Mouse (Mus musculus) embryonic stem cell, embryonic (primary cell): ENCODE results near the gene Gpr153.

Source experiments
- CTCF ChIA-PET, 4 experiments: fragments of 300-600 bp in 2 of 4; fragments of 350-600 bp in 2 of 4; sonication (Branson Sonifier 250); formaldehyde crosslinking; loops; one replicate each; lab custom pipeline; 2022; ENCODE audit warnings: inconsistent platforms in 2 of 4; lab: Charles Lee
- POLR2A ChIA-PET, 4 experiments: fragments of 300-600 bp in 2 of 4; fragments of 350-600 bp in 2 of 4; sonication (Branson Sonifier 250); formaldehyde crosslinking; loops; one replicate each; lab custom pipeline; 2022; ENCODE audit warnings: antibody characterized with exemption in 4 of 4, inconsistent platforms in 1 of 4; lab: Charles Lee

The Gpr153 gene

DNA sequence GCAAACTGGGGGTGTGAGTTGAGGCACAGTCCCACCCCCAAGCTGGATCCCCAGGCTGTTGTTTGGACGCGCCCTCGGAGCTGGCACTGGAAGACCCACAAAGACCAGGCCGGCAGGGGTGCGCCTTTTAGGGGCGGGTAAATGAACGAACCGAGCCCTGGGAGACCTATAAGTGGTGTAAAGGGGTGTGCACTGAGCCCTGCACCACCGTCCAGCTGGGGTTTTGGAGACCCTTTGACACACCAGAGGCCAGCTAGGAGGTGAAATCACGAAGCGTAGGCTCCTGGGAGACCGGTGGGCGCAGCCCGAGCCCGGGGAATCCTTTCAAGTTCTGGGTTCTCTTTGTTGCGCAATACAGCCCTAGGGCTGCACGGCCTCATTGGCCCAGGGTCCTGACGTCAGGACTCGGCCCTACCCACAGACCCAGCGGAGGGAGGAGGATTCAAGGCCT is 674 bp downstream of the Gpr153 start:
- ChIA-PET POLR2A (interaction anchor here in 3 of 4 experiments (0.6 to 1.2 kb wide), 9 partner anchors 9 to 136 kb away, joined by 3 to 4 read pairs (median 3); partner anchors contain the start of gene Rpl22 (in 1 of the 3)), CTCF (interaction anchor here (0.7 to 5.3 kb wide), 18 partner anchors 9 to 831 kb away, joined by 3 to 50 read pairs (median 4); partner anchors contain the start of genes Hes3 (in 1 of the 4), Rnf207 (in 1 of the 4) and Rpl22 (in 1 of the 4))

DNA sequence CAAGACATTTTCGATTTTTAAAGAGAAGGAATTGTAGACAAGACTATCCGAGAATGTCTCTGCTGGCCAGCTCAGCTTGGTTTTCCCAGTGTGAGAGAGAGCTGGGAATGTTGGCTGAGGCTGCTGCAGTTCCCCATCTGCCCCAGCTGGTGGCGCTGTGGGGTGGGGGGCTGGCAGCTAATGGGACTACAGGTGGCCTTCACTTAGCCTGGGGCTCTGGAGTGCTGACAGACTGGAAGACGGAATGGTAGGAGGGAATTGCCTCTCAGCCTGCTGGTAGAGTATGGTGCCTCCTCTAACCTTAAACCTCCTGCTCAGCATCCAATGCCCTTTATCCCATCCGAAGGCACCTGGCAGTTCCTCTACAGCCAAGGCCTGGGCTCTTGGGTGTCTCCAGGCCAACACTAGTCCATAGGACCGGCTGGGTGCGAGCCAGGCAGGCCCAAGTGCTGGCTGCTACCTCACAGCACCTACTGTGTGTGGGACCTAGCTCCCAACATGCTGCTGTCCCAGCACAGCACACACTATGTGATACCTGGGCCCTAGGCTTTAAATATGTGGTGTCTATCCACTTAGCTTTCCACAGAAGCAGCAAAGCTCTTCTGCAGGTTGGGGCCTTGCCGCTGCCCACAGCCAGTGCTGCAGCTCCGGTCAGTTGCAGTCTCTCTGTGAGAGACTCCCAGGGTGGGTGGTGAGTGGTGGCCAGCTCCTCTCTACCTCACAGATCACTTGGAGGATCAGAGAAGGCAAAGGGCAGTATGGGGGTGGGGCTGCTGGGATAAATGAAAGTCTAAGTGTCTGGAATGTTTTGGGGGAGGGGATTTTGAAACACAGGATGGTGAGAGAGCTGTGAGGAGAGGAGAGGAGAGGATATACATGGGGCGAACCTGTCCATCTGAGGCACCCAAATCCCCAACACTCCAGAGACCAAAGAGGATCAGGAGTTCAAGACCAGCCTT is 2.6 kb downstream of the Gpr153 start:
- ChIA-PET POLR2A (interaction anchor here in 2 of 4 experiments (1.0 to 1.4 kb wide), 3 partner anchors 9 to 82 kb away, joined by 3 to 6 read pairs (median 3); no protein-coding TSS in a partner anchor), CTCF (interaction anchor here (0.5 to 5.3 kb wide), 68 partner anchors 8 to 357 kb away, joined by 3 to 50 read pairs (median 4); partner anchors contain the start of genes Rnf207 (in 2 of the 4), Chd5 (in 1 of the 4) and Icmt (in 1 of the 4))

DNA sequence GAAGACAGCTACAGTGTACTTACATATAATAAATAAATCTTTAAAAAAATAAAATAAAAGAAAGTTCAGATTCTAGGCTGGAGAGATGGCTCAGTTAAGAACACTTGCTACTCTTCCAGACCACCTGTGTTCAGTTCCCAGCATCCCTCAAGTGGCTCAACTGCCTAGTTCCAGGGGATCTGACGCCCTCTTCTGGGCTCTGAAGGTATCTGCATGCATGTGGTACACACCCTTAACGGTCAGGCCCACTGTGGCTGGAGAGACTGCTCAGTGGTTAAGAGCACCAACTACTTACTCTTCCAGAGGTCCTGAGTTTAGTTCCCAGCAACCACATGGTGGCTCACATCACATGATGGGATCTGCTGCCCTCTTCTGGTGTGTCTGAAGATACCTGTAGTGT is 3.9 kb downstream of the Gpr153 start:
- ChIA-PET POLR2A (no interaction called here), CTCF (interaction anchor here in 2 of 4 experiments (0.7 to 2.5 kb wide), 2 partner anchors 11 to 124 kb away, joined by 3 to 13 read pairs; no protein-coding TSS in a partner anchor)

DNA sequence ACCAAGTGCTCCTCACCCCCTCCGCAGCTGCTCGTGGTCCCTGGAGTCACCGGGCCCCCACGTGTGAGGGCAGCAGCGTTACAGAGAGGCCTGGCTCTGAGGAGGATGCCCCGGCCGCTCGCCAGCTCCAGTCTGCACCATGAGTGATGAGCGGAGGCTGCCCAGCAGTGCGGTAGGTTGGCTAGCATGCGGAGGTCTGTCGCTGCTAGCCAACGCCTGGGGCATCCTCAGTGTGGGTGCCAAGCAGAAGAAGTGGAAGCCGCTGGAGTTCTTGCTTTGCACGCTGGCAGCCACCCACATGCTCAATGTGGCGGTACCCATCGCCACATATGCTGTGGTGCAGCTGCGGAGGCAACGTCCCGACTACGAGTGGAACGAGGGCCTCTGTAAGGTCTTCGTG is 5.0 kb downstream of the Gpr153 start:
- CTCF ChIA-PET, result interaction anchor here in 1 of 4 experiments (1.7 kb wide), 1 partner anchor 14 kb away, joined by 4 read pairs; no protein-coding TSS in a partner anchor
- POLR2A ChIA-PET, result no interaction called here

DNA sequence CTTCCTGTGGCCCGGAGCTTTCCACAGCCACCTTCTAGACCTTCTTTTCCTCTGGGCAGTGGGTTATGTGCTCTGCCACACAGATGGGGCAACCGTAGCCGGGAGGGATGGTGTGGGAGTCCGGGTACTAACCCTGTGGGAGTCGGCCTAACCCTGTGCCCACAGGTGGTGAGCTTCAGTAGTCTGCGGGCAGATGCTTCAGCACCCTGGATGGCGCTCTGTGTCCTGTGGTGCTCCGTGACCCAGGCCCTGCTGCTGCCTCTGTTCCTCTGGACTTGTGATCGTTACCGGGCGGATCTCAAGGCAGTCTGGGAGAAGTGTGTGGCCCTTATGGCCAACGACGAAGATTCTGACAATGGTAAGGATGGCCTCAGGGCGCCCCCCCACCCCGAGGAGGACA is 7.6 kb downstream of the Gpr153 start:
- CTCF ChIA-PET, result interaction anchor here in 3 of 4 experiments (0.6 to 3.7 kb wide), 18 partner anchors 9 to 313 kb away, joined by 3 to 27 read pairs (median 5); partner anchors contain the start of genes Acot7 (in 1 of the 3), Rnf207 (in 1 of the 3) and Rpl22 (in 1 of the 3)
- POLR2A ChIA-PET, result interaction anchor here (0.5 to 1.6 kb wide), 12 partner anchors 9 to 203 kb away, joined by 3 to 10 read pairs (median 4); partner anchors contain the start of genes Hes3 (in 3 of the 4), Icmt (in 1 of the 4) and Rpl22 (in 1 of the 4)

DNA sequence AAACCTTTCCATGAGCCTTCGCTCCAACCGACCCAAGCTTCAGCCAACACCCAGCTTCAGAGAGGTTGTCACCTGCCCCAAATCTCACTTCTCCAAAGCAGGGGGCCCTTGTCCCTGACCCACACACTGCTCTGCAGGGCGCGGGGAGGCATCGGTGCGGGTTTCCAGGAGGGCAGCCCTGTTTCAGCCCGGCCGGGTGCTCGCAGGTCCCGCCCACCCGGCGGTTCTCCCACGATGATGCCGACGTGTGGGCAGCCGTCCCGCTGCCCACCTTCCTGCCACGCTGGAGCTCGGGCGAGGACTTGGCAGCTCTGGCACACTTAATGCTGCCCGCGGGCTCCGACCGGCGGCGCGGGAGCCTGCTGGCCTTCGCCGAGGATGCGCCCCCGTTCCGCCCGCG is 8.7 kb downstream of the Gpr153 start:
- ChIA-PET POLR2A (interaction anchor here (0.7 to 1.6 kb wide), 8 partner anchors 9 to 240 kb away, joined by 3 to 6 read pairs (median 4); partner anchors contain the start of genes Hes3 (in 1 of the 4) and Rpl22 (in 1 of the 4)), CTCF (interaction anchor here (0.6 to 3.7 kb wide), 17 partner anchors 9 to 532 kb away, joined by 3 to 27 read pairs (median 5); partner anchors contain the start of genes Acot7 (in 1 of the 4) and Rnf207 (in 1 of the 4))

DNA sequence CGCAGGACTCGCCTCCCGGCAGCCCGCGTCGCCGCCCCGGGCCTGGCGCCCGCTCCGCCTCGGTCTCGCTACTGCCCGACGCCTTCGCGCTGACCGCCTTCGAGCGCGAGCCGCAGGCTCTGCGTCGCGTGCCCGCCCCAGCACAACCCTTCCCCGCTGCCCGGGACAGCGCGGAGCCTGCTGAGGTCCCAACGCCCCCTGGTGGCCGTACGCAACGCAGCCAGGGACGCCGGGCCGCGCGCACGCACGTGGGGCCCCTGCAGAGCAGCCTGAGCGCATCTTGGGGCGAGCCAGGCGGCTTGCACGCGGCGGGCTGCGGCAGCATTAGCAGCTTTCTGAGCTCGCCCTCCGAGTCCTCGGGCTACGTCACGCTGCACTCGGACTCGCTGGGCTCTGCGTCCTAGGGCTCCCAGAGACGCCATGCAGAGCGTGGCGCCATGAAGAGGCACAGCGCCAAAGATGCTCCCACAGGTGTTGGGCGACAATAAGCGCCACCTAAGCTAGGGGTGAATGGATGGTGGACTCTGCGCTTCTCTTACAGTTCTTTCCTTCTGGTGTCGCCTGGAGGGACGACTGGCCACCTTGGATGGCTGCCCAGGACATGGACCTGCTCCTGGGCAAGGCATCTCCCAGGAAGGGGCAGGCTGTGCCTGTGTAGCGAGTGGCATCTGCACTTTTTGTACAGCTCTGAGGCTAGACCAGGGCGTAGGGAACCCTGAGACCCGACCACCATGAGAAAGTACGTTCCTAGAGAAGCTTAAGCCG is 9.3 kb downstream of the Gpr153 start:
- POLR2A ChIA-PET, result interaction anchor here in 2 of 4 experiments (0.8 to 1.6 kb wide), 5 partner anchors 8 to 42 kb away, joined by 3 to 4 read pairs (median 3); partner anchors contain the start of genes Rnf207 (in 1 of the 2) and Rpl22 (in 1 of the 2)
- CTCF ChIA-PET, result interaction anchor here (0.5 to 3.7 kb wide), 32 partner anchors 9 to 1357 kb away, joined by 3 to 27 read pairs (median 4); partner anchors contain the start of genes Icmt (in 2 of the 4), Acot7 (in 1 of the 4) and Rnf207 (in 1 of the 4)

DNA sequence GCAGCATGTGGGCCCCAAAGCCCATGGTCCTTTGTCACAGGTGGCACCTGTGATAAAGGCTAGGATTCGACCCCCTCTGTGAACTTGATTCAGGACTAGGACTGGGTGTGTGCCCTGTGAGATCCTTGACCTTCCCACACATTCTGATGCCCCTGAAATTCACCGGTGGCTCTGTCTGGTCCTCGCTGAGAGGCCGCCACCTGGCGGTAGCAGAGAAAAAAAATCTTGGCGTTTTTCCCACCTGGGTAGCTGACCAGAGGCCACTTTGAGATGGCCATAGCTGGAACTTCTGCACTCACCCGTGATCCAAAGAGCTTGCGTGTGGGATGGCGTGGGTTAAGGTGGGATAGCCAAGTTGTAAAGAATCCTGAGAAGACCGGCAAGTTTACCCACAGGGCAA is 11.5 kb downstream of the Gpr153 start:
- ChIA-PET CTCF (interaction anchor here (0.5 to 3.1 kb wide), 23 partner anchors 9 to 1768 kb away, joined by 3 to 20 read pairs (median 4); partner anchors contain the start of gene Icmt (in 2 of the 4)), POLR2A (interaction anchor here in 2 of 4 experiments (0.8 to 2.0 kb wide), 4 partner anchors 9 to 99 kb away, joined by 3 to 6 read pairs (median 3); partner anchors contain the start of gene Icmt (in 1 of the 2))

DNA sequence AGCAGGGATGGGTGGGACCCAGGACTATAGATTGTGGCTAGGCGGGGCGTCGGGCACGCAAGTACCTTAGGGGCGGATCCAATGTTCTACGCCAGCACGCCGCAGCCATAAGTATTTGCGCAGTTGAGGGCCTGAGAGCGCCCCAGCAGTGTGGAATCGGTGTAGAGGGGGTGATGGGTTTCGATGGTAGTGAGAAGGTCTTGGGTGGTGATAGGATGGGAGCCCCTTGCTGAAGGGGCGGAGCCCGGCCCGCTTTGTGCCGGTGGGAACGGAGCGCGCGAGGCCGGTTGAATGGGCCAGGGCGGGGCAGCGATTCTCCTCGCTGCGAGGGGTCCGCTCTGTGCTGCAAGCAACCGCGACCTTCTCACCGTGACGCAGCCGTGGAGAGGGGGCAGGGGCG is 12.2 kb downstream of the Gpr153 start:
- POLR2A ChIA-PET, result interaction anchor here in 3 of 4 experiments (0.8 to 2.0 kb wide), 6 partner anchors 10 to 112 kb away, joined by 3 to 6 read pairs (median 3); partner anchors contain the start of gene Icmt (in 2 of the 3)
- CTCF ChIA-PET, result interaction anchor here (0.5 to 3.1 kb wide), 26 partner anchors 8 to 1767 kb away, joined by 3 to 20 read pairs (median 4); partner anchors contain the start of genes Icmt (in 2 of the 4) and Rnf207 (in 2 of the 4)

DNA sequence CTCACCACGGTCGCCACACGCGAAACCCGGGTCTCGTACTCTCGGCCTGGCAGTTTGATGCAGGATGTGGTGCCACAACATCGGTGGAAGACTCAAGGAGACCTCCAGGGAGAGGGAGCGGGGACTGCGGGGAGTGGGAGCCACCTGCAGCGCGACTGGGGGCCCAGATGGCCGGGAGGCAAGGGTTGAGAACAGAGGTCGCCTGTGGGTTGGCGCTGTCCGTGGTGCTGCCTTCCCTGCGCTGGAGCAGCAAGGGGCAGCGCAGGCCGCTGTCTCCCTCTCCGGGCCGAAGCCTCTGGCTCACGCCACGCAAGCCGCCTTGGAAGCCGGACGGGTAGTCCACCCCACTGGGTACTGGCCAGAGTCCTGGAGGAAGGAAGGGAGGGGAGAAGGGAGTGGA is 12.9 kb downstream of the Gpr153 start:
- ChIA-PET CTCF (interaction anchor here (0.6 to 3.1 kb wide), 16 partner anchors 10 to 167 kb away, joined by 3 to 20 read pairs (median 4); partner anchors contain the start of gene Rnf207 (in 2 of the 4)), POLR2A (interaction anchor here in 3 of 4 experiments (0.9 to 1.7 kb wide), 6 partner anchors 10 to 128 kb away, joined by 3 to 5 read pairs (median 3); partner anchors contain the start of genes Icmt (in 2 of the 3), Hes2 (in 1 of the 3) and Rpl22 (in 1 of the 3))

DNA sequence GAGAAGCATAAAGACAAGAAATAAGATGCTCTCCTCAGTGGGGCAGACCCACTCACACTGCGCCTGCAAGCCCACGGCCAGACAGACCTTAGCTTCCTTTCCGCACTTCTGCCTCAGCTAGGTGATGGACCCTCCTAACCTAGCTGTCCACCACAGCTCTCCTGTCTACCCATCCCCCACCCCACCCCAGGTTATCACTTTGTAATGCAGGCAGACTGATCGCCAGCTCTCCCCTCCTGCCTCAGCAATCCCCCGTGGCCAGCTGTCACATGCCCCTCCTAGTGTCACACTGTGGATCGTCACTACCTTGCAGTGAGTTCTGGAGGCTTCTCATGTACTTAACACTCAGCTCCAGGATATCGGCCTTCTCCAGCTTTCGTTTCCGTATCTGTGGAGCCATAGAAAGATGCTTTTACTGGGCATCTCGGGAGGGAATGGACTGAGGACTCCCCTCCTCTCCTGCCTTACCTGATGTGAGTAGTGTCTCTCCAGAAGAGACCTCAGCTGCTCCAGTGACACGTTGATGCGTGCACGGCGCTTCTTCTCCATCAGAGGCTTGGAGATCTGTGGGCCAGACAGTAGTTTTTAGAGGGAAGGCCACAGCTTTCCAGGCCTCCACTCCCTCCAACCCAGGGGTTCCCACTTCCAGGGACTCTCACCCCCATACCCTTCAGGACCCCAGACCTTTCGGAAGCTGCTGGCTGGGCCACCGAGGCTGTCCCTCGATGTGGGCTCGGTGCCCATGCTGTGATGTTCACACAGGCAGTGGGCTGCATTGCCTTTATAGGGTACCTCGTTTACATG is 13.5 kb downstream of the Gpr153 start:
- CTCF ChIA-PET, result interaction anchor here (0.8 to 3.1 kb wide), 8 partner anchors 11 to 134 kb away, joined by 3 to 20 read pairs (median 4); partner anchors contain the start of gene Rnf207 (in 1 of the 4)
- POLR2A ChIA-PET, result interaction anchor here in 3 of 4 experiments (0.6 to 1.7 kb wide), 8 partner anchors 9 to 267 kb away, joined by 3 to 5 read pairs (median 3); partner anchors contain the start of genes Icmt (in 3 of the 3), Hes2 (in 1 of the 3) and Rpl22 (in 1 of the 3)

DNA sequence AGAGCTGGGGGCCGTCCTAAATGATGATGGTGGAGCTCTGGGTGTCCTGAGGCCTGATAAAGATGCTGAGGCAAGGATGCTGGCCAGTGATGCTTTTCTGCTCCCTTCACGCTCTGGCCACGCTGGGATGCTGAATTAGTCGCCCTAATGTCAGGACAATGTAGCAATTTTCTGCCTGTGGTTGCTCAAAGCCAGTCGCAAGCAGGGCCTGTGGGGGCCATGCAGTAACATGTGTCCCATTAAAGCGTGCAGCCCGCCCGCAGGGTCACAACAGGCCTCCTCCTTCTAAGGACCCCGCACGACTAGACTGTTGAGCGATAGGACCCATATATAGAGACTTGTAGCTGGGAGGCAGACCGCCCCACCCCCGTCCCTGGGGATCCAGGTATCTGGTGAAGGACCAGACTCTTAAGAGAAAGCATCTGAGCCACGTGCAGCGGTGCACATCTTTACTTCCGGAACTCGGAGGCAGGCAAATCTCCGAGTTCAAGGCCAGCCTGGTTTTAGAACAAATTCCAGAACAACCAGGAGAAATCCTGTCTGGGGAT is 14.4 kb downstream of the Gpr153 start:
- ChIA-PET POLR2A (interaction anchor here in 1 of 4 experiments (1.0 to 1.7 kb wide), 2 partner anchors 8 to 130 kb away, joined by 3 to 5 read pairs; partner anchors contain the start of genes Hes2 and Icmt), CTCF (no interaction called here)

DNA sequence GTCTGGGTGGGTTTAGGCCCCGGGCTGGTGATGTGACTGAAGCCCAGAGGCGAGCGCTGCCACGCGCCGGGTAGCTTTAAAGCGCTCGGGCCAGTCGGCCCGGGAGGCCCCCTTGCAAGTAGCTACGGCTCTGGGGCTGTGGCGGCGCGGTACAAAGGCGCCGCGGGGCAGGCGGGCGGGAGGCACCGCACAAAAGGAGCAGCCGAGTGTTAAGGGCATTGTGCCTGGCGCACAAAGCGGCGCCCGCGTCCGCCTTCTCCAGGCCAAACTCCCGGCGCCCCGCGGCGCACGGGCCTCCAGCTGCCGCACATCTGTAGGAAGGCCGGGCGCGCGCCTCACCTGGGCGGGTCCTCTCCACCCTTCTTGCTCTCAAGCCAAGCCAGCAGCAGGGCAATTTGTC is 16.4 kb downstream of the Gpr153 start:
- CTCF ChIA-PET, result interaction anchor here (0.7 to 1.6 kb wide), 13 partner anchors 14 to 156 kb away, joined by 3 to 6 read pairs (median 3); partner anchors contain the start of gene Rnf207 (in 2 of the 4)
- POLR2A ChIA-PET, result interaction anchor here in 2 of 4 experiments (1.0 to 1.4 kb wide), 4 partner anchors 9 to 182 kb away, joined by 3 to 4 read pairs (median 4); no protein-coding TSS in a partner anchor

DNA sequence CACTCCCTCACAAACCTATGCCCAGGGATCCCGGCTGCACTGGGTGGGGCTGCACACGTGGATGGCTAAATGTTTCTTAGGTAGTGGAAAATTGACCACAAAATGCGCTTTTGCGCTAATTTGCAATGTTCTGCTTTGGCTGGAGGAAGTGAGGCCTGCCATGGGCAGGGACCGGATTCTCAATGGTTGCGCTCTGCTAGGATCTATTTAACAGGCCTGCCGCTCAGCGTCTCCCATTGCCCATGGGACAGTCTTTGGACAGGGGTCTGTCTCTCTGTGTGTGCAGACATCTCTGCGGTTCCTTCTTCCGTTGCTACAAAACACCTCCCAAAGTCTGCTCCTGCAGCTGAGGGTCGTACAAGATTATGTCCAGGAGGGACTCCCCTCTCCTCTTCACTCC is 17.0 kb downstream of the Gpr153 start:
- CTCF ChIA-PET, result interaction anchor here (0.5 to 1.6 kb wide), 17 partner anchors 15 to 441 kb away, joined by 3 to 6 read pairs (median 3); partner anchors contain the start of gene Rnf207 (in 1 of the 4)
- POLR2A ChIA-PET, result interaction anchor here in 2 of 4 experiments (0.9 to 1.8 kb wide), 7 partner anchors 9 to 183 kb away, joined by 3 to 8 read pairs (median 4); partner anchors contain the start of gene Rpl22 (in 1 of the 2)

DNA sequence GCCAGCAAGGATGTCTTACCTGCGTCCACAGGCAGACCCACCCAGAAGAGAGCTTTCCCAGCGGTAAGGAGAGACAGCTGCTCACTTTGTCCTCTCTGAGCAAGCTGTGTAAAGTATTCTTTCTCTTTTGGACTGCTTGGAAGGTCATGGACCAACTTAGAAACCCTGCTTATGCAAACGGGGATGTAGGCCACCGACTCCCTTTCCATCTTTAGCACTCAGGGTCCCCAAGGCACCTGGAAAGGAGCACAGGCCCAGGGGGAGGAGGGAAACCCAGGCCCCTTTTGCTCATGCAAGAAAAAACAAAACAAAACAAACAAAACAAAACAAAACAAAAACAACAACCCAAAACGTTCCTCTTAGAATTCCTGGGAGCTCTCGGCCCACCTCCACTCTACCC is 17.5 kb downstream of the Gpr153 start, which contains the start of gene Hes3:
Gene Hes3, minus strand, starts transcription at position 101 of the 400 bp plus-strand sequence.
- ChIA-PET POLR2A (interaction anchor here in 3 of 4 experiments (0.7 to 1.8 kb wide), 9 partner anchors 9 to 184 kb away, joined by 3 to 8 read pairs (median 3); partner anchors contain the start of gene Rpl22 (in 1 of the 3)), CTCF (interaction anchor here in 2 of 4 experiments (0.8 to 1.3 kb wide), 6 partner anchors 17 to 150 kb away, joined by 3 to 4 read pairs (median 3); no protein-coding TSS in a partner anchor)
